15 mouse cellular contexts compared by ENCODE assay signal in the genomic region with DNA sequence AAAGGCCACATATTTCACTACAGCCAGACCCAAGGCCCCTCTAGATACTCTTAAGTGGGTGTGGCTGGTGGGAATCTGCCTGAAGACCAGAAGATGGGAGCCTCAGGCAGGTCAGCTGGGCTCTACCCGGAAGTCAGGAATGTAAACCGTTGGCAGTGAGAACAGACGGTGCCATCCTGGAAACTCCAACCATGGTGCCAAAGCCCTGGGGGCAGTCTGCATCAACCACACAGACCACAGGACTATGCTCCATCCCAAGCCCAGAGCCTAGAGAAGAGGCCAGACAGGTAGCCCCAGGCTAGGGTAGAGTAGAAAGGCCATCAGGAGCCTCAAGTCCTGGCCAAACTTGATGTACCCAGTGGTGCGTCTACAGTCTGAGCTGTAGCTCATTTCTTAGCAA. TPM values are rescaled to one million over a fixed set of nuclear protein-coding genes. Genes with fewer than 3 reads are reported as not detected.
DNase-seq lines count a peak whose midpoint lies in the region; ATAC-seq and TF ChIP-seq lines count a peak whose summit lies in the region.
"Had no signal": no experiment of that assay in that cellular context is flagged by ENCODE, and none has a peak within 500 bp of the region (broad histone marks: within the 10 kb centered on the region; RNA-seq: fewer than 3 reads in every experiment).

No protein-coding gene starts in this region.

- TF ChIP-seq POLR2A in MEL (IDR thresholded peaks at IDR 0.05; ENCODE audit: control insufficient read depth in 1 of 2, insufficient read depth in 1 of 2, low read depth in 1 of 2, low read length in 2 of 2, poor library complexity in 1 of 2), result no peak

- no peak for DNase-seq in hindbrain, embryonic 11.5 days (ENCODE audit: low spot score)
- no peak for DNase-seq in MEL (ENCODE audit: low read depth, low spot score)
- no peak for DNase-seq in liver, embryonic 11.5 days (ENCODE audit: low spot score)
- no peak for DNase-seq in right cerebral cortex, postnatal 25 days
- no peak for DNase-seq in c-Kit-positive CD71-positive TER-119-positive erythroid progenitor cells, embryonic 14.5 days (ENCODE audit: low spot score)
- no peak for DNase-seq in cerebellum, postnatal 36 days
- DNase-seq: kidney, adult 8-10 months; thymus, adult 18-20 months had no signal

- peaks cover 14% of the 10 kb centered on the region for H3K4me1 ChIP-seq in hindbrain, embryonic 11.5 days (replicated peaks; ENCODE audit: control insufficient read depth, insufficient read depth, low read length)
- H3K4me1 ChIP-seq in hindbrain, embryonic 16.5 days (ENCODE audit: control insufficient read depth, insufficient read depth, low read depth, low read length), result peaks cover 2% of the 10 kb centered on the region; the same call in 1 of the 2 replicates
- H3K4me1 ChIP-seq in MEL (ENCODE audit: control insufficient read depth in 1 of 2, insufficient read depth in 2 of 2, low read length in 2 of 2), result peaks cover 14 to 39% of the 10 kb centered on the region in 2 experiments
- peaks cover 24% of the 10 kb centered on the region for H3K4me1 ChIP-seq in embryonic facial prominence, embryonic 12.5 days
- peaks cover 51% of the 10 kb centered on the region for H3K4me1 ChIP-seq in liver, embryonic 11.5 days (replicated peaks; ENCODE audit: control insufficient read depth, insufficient read depth, low read length)
- H3K4me1 ChIP-seq: forebrain, embryonic 15.5 days had no signal

- WGBS in hindbrain, embryonic 11.5 days, result 92% methylated on average over 4 of the region's 4 CpGs
- WGBS in hindbrain, embryonic 16.5 days, result 86% methylated on average over 4 of the region's 4 CpGs
- WGBS in embryonic facial prominence, embryonic 12.5 days, result 76% methylated on average over 4 of the region's 4 CpGs
- WGBS in liver, embryonic 11.5 days, result 77% methylated on average over 4 of the region's 4 CpGs

- no peak overlapping the region for H3K9ac ChIP-seq in hindbrain, embryonic 11.5 days (ENCODE audit: low read depth, low read length)
- H3K9ac ChIP-seq in hindbrain, embryonic 16.5 days (ENCODE audit: low read depth, low read length), result no peak overlapping the region
- peak overlapping the region; percentile 39; the same call in 1 of the 2 replicates for H3K9ac ChIP-seq in MEL (ENCODE audit: control insufficient read depth, low read depth, low read length, poor library complexity, severe bottlenecking)
- H3K9ac ChIP-seq in embryonic facial prominence, embryonic 12.5 days, result no peak overlapping the region
- peak overlapping the region; percentile 57 for H3K9ac ChIP-seq in liver, embryonic 11.5 days (ENCODE audit: low read depth, low read length)
- H3K9ac ChIP-seq: forebrain, embryonic 15.5 days; midbrain, embryonic 15.5 days had no signal

- no peaks in the 10 kb centered on the region for H3K9me3 ChIP-seq in hindbrain, embryonic 11.5 days (ENCODE audit: control insufficient read depth, low read length)
- H3K9me3 ChIP-seq in hindbrain, embryonic 16.5 days (ENCODE audit: control insufficient read depth, low read length), result no peaks in the 10 kb centered on the region
- no peaks in the 10 kb centered on the region for H3K9me3 ChIP-seq in MEL (replicated peaks; ENCODE audit: insufficient read depth, low read length)
- H3K9me3 ChIP-seq in embryonic facial prominence, embryonic 12.5 days, result no peaks in the 10 kb centered on the region
- H3K9me3 ChIP-seq in liver, embryonic 11.5 days (ENCODE audit: control insufficient read depth, low read length), result no peaks in the 10 kb centered on the region
- H3K9me3 ChIP-seq: forebrain, embryonic 15.5 days; midbrain, embryonic 15.5 days had no signal

- H3K4me3 ChIP-seq in hindbrain, embryonic 11.5 days (ENCODE audit: low read depth, low read length), result no peak overlapping the region
- H3K4me3 ChIP-seq in hindbrain, embryonic 16.5 days (ENCODE audit: low read length), result no peak overlapping the region
- no peak overlapping the region for H3K4me3 ChIP-seq in MEL (ENCODE audit: control insufficient read depth in 1 of 2, insufficient read depth in 1 of 2, low read depth in 2 of 2, low read length in 2 of 2)
- H3K4me3 ChIP-seq in embryonic facial prominence, embryonic 12.5 days, result no peak overlapping the region
- H3K4me3 ChIP-seq in liver, embryonic 11.5 days (ENCODE audit: low read depth, low read length), result no peak overlapping the region
- H3K4me3 ChIP-seq: forebrain, embryonic 15.5 days; midbrain, embryonic 15.5 days had no signal

- H3K79me2 ChIP-seq in MEL (ENCODE audit: control insufficient read depth, insufficient read depth, low read length, poor library complexity), result no peaks in the 10 kb centered on the region

- TF ChIP-seq RAD21 in MEL (IDR thresholded peaks at IDR 0.05; ENCODE audit: low read depth, low read length), result no peak

- no peaks in the 10 kb centered on the region for H3K27me3 ChIP-seq in hindbrain, embryonic 11.5 days (ENCODE audit: control insufficient read depth, insufficient read depth, low read length)
- no peaks in the 10 kb centered on the region for H3K27me3 ChIP-seq in hindbrain, embryonic 16.5 days (replicated peaks; ENCODE audit: control insufficient read depth, insufficient read depth, low read length)
- no peaks in the 10 kb centered on the region for H3K27me3 ChIP-seq in MEL (ENCODE audit: control insufficient read depth in 1 of 2, insufficient read depth in 2 of 2, low read length in 2 of 2)
- no peaks in the 10 kb centered on the region for H3K27me3 ChIP-seq in embryonic facial prominence, embryonic 12.5 days
- H3K27me3 ChIP-seq in liver, embryonic 11.5 days (replicated peaks; ENCODE audit: control insufficient read depth, insufficient read depth, low read length), result no peaks in the 10 kb centered on the region
- H3K27me3 ChIP-seq: forebrain, embryonic 15.5 days; midbrain, embryonic 15.5 days had no signal

- no peak overlapping the region for H3K4me2 ChIP-seq in hindbrain, embryonic 11.5 days (replicated peaks; ENCODE audit: low read depth, low read length)
- no peak overlapping the region for H3K4me2 ChIP-seq in hindbrain, embryonic 16.5 days (ENCODE audit: low read length)
- no peak overlapping the region for H3K4me2 ChIP-seq in embryonic facial prominence, embryonic 12.5 days (replicated peaks)
- H3K4me2 ChIP-seq in liver, embryonic 11.5 days, result peak overlapping the region; percentile 58
- H3K4me2 ChIP-seq: forebrain, embryonic 15.5 days; midbrain, embryonic 15.5 days had no signal

- no peak for TF ChIP-seq CTCF in MEL (IDR thresholded peaks at IDR 0.05 in 2 of 3, conservative IDR thresholded peaks at IDR 0.05 in 1 of 3; ENCODE audit: control insufficient read depth in 1 of 3, insufficient read depth in 1 of 3, low read depth in 2 of 3, low read length in 3 of 3, poor library complexity in 1 of 3, severe bottlenecking in 1 of 3)

- peak overlapping the region; percentile 2; the same call in 1 of the 2 replicates for H3K27ac ChIP-seq in hindbrain, embryonic 11.5 days (ENCODE audit: low read depth, low read length)
- no peak overlapping the region for H3K27ac ChIP-seq in hindbrain, embryonic 16.5 days (ENCODE audit: low read depth, low read length)
- peak overlapping the region; percentile 86 for H3K27ac ChIP-seq in MEL (ENCODE audit: control insufficient read depth, low read depth, low read length)
- peak overlapping the region; percentile 81 for H3K27ac ChIP-seq in embryonic facial prominence, embryonic 12.5 days
- H3K27ac ChIP-seq in liver, embryonic 11.5 days (ENCODE audit: low read depth, low read length), result peak overlapping the region; percentile 95
- H3K27ac ChIP-seq: forebrain, embryonic 15.5 days; midbrain, embryonic 15.5 days had no signal

- peaks cover 6% of the 10 kb centered on the region; the same call in 1 of the 2 replicates for H3K36me3 ChIP-seq in hindbrain, embryonic 11.5 days (ENCODE audit: control insufficient read depth, insufficient read depth, low read length)
- H3K36me3 ChIP-seq in hindbrain, embryonic 16.5 days (ENCODE audit: control insufficient read depth, insufficient read depth, low read length), result 0 out of 2 replicates have a peak, but pooled peaks cover 2% of the 10 kb centered on the region
- peaks cover 0 to 38% of the 10 kb centered on the region in 2 experiments; a peak in 2 of 4 replicates for H3K36me3 ChIP-seq in MEL (ENCODE audit: control insufficient read depth in 1 of 2, insufficient read depth in 2 of 2, low read length in 2 of 2)
- H3K36me3 ChIP-seq in embryonic facial prominence, embryonic 12.5 days, result peaks cover 43% of the 10 kb centered on the region
- peaks cover 35% of the 10 kb centered on the region for H3K36me3 ChIP-seq in liver, embryonic 11.5 days (ENCODE audit: control insufficient read depth, insufficient read depth, low read length)
- H3K36me3 ChIP-seq: forebrain, embryonic 15.5 days; midbrain, embryonic 15.5 days had no signal

- TF ChIP-seq EP300 in MEL (IDR thresholded peaks at IDR 0.05; ENCODE audit: low read depth in 1 of 2, low read length in 2 of 2), result no peak

- no peak for ATAC-seq in hindbrain, embryonic 11.5 days (ENCODE audit: low FRiP score)
- no peak for ATAC-seq in hindbrain, embryonic 16.5 days
- no peak for ATAC-seq in embryonic facial prominence, embryonic 12.5 days (ENCODE audit: insufficient number of reproducible peaks, insufficient read depth, low FRiP score, low TSS enrichment)
- ATAC-seq in liver, embryonic 11.5 days (replicated peaks; ENCODE audit: low FRiP score), result no peak
- ATAC-seq: forebrain, embryonic 15.5 days; midbrain, embryonic 15.5 days had no signal

RNA-seq across cellular contexts. Expression of gene Plekho2, which starts 24.2 kb away (rescaled TPM):
- 10.2 and 10.7 TPM in 2 replicates for polyA plus RNA-seq in hindbrain, embryonic 11.5 days (2014; fragmentation: Nextera tagmentation; extraction: Ambion mirVana)
- polyA plus RNA-seq in hindbrain, embryonic 16.5 days (2015; fragmentation: Nextera tagmentation; extraction: Ambion mirVana), result 7.1 and 8.0 TPM in 2 replicates
- total RNA-seq in MEL (2012; rRNA removed), result 7.6 and 8.6 TPM in 2 replicates
- polyA plus RNA-seq in MEL (2012; ENCODE audit: insufficient read depth in 1 of 2, insufficient read length in 2 of 2, low read depth in 1 of 2, low replicate concordance in 2 of 2, missing spikeins in 1 of 2), result 10 to 100 TPM in 1 of 2 experiments, not detected in 1; 12.9 TPM
- 14.6 TPM in 2 replicates for polyA plus RNA-seq in embryonic facial prominence, embryonic 12.5 days (2016; fragmentation: Nextera tagmentation; extraction: Ambion mirVana)
- 29.5 and 30.3 TPM in 2 replicates for polyA plus RNA-seq in liver, embryonic 11.5 days (2014; fragmentation: Nextera tagmentation; extraction: Ambion mirVana)

RNA-seq across cellular contexts. Expression of gene Pif1, which starts 31.3 kb away (rescaled TPM):
- 9.9 and 12.5 TPM in 2 replicates for polyA plus RNA-seq in hindbrain, embryonic 11.5 days (2014; fragmentation: Nextera tagmentation; extraction: Ambion mirVana)
- 3.2 and 4.3 TPM in 2 replicates for polyA plus RNA-seq in hindbrain, embryonic 16.5 days (2015; fragmentation: Nextera tagmentation; extraction: Ambion mirVana)
- total RNA-seq in MEL (2012; rRNA removed), result 15.5 and 22.5 TPM in 2 replicates
- 10 to 100 TPM in 1 of 2 experiments, not detected in 1; 14.9 TPM for polyA plus RNA-seq in MEL (2012; ENCODE audit: insufficient read depth in 1 of 2, insufficient read length in 2 of 2, low read depth in 1 of 2, low replicate concordance in 2 of 2, missing spikeins in 1 of 2)
- polyA plus RNA-seq in embryonic facial prominence, embryonic 12.5 days (2016; fragmentation: Nextera tagmentation; extraction: Ambion mirVana), result 21.8 and 24.5 TPM in 2 replicates
- 16.4 and 18.0 TPM in 2 replicates for polyA plus RNA-seq in liver, embryonic 11.5 days (2014; fragmentation: Nextera tagmentation; extraction: Ambion mirVana)

RNA-seq across cellular contexts. Expression of gene Ankdd1a, which starts 35.6 kb away (rescaled TPM):
- 0.20 and 0.71 TPM in 2 replicates for polyA plus RNA-seq in hindbrain, embryonic 11.5 days (2014; fragmentation: Nextera tagmentation; extraction: Ambion mirVana)
- 1.1 and 1.2 TPM in 2 replicates for polyA plus RNA-seq in hindbrain, embryonic 16.5 days (2015; fragmentation: Nextera tagmentation; extraction: Ambion mirVana)
- total RNA-seq in MEL (2012; rRNA removed), result not detected in 2 replicates
- under 1 TPM in 1 of 2 experiments, not detected in 1; 0.06 TPM for polyA plus RNA-seq in MEL (2012; ENCODE audit: insufficient read depth in 1 of 2, insufficient read length in 2 of 2, low read depth in 1 of 2, low replicate concordance in 2 of 2, missing spikeins in 1 of 2)
- not detected in 2 replicates for polyA plus RNA-seq in embryonic facial prominence, embryonic 12.5 days (2016; fragmentation: Nextera tagmentation; extraction: Ambion mirVana)
- not detected in 2 replicates for polyA plus RNA-seq in liver, embryonic 11.5 days (2014; fragmentation: Nextera tagmentation; extraction: Ambion mirVana)
- total RNA-seq: common myeloid progenitor, adult 5-6 weeks had no signal
- polyA plus RNA-seq: heart, embryonic 16.5 days; small intestine, adult 2 months had no signal

Comparison
In these comparisons a context has a peak if more than half of its experiments do, and no peak if none do; other contexts are left out.
1. H3K9ac ChIP-seq: peak in MEL (single experiment) and liver, embryonic 11.5 days (single experiment); none in hindbrain, embryonic 11.5 days (single experiment), hindbrain, embryonic 16.5 days (single experiment) and embryonic facial prominence, embryonic 12.5 days (single experiment).